Mouse (Mus musculus) embryonic fibroblast, embryonic 13.5 days (primary cell): ENCODE measurements around the gene Ccdc71.

Source experiments
- CTCF ChIP-seq: IDR thresholded peaks from 2 replicates; pipeline ENCODE4 v1.5.1; 2011; ENCODE audit warnings: mild to moderate bottlenecking, control low read depth, low read length, moderate library complexity, borderline replicate concordance; ENCODE audit not compliant: insufficient read depth
- POLR2A ChIP-seq: IDR thresholded peaks from 2 replicates; pipeline ENCODE4 v1.6.1; 2011; ENCODE audit warnings: low read depth, mild to moderate bottlenecking, control low read depth, low read length, moderate library complexity

- TF ChIP-seq CTCF (no peak), POLR2A (no peak)
These were observed 21.2 kb upstream of the Ccdc71 start for GRCm38 (mm10) chr9:108439176-108439575.
